Mouse (Mus musculus): ENCODE measurements around the gene Dennd1c.

- no peak for TF ChIP-seq CTCF (IDR thresholded peaks at IDR 0.05; ENCODE audit: control insufficient read depth, insufficient read depth, insufficient read length)
- no peak for TF ChIP-seq MAX (IDR thresholded peaks at IDR 0.05)
- no peak for TF ChIP-seq MYOD1 (IDR thresholded peaks at IDR 0.05; ENCODE audit: control insufficient read depth, insufficient read length, low read depth)
- TF ChIP-seq FOSL1 (IDR thresholded peaks at IDR 0.05; ENCODE audit: insufficient read depth, low read length, poor library complexity, severe bottlenecking): no peak
- no peak for TF ChIP-seq USF1 (IDR thresholded peaks at IDR 0.05; ENCODE audit: low read depth)
- no peak for TF ChIP-seq CEBPB (IDR thresholded peaks at IDR 0.05; ENCODE audit: low read depth)
These were observed 3.0 kb upstream of the Dennd1c start for GRCm38 (mm10) chr17:57081234-57081842.

All from C2C12 (cell line).